ENCODE assay signal across 8 mouse cellular contexts in genomic region chrX:74428826-74429276, GRCm38 (mm10). TPM values are rescaled to one million over a fixed set of nuclear protein-coding genes. Genes with fewer than 3 reads are reported as not detected.
DNase-seq lines count a peak whose midpoint lies in the region; ATAC-seq lines count a peak whose summit lies in the region.

G6pdx (minus strand) TSS chrX:74429194.

- ATAC-seq in hindbrain, embryonic 13.5 days (ENCODE audit: low FRiP score), result peak; percentile 88

- H3K4me2 ChIP-seq in hindbrain, embryonic 13.5 days, result peak within 1 kb of the TSS; percentile 55

- 22% methylated on average over 25 of the region's 25 CpGs for WGBS in hindbrain, embryonic 13.5 days

- H3K4me3 ChIP-seq in hindbrain, embryonic 13.5 days, result peak within 1 kb of the TSS; percentile 53

- H3K36me3 ChIP-seq in hindbrain, embryonic 13.5 days, result peaks cover 12% of the 10 kb centered on the region

- no peaks in the 10 kb centered on the region for H3K9me3 ChIP-seq in hindbrain, embryonic 13.5 days

- H3K9ac ChIP-seq in hindbrain, embryonic 13.5 days, result peak within 1 kb of the TSS; percentile 68

- no peaks in the 10 kb centered on the region for H3K27me3 ChIP-seq in hindbrain, embryonic 13.5 days

- peak within 1 kb of the TSS; percentile 89 for H3K27ac ChIP-seq in hindbrain, embryonic 13.5 days

- peak; percentile 91 for DNase-seq in NIH3T3 (ENCODE audit: low read depth)
- DNase-seq in cerebellum, postnatal 10 days, result peak; percentile 91 to 94
- peak; percentile 75 to 76 for DNase-seq in frontal cortex, postnatal 14 days (ENCODE audit: low spot score in 2 of 2)
- DNase-seq in layer of hippocampus, postnatal 25 days (ENCODE audit: extremely low spot score in 1 of 2, low spot score in 1 of 2), result peak; percentile 74 to 75
- peak; percentile 89 for DNase-seq in lung, postnatal 25 days (ENCODE audit: low spot score)
- DNase-seq in retina, embryonic 14.5 days (ENCODE audit: low spot score), result peak; percentile 89
- DNase-seq in thymus, postnatal 4 days, result peak; percentile 93

- peaks cover 13% of the 10 kb centered on the region for H3K4me1 ChIP-seq in hindbrain, embryonic 13.5 days (replicated peaks)

RNA-seq across cellular contexts. Expression of gene G6pdx, which starts in this region (rescaled TPM):
- 49.9 and 55.0 TPM in 2 replicates for polyA plus RNA-seq in hindbrain, embryonic 13.5 days (2015; fragmentation: Nextera tagmentation; extraction: Ambion mirVana)
- total RNA-seq in layer of hippocampus, postnatal 25 days (2021), result 10 to 100 TPM; 24.9 to 27.7 TPM

Comparison
In these comparisons a context has a peak if more than half of its experiments do, and no peak if none do; other contexts are left out.
1. Peak in every context shown above with its lines: DNase-seq, ATAC-seq, H3K4me3 ChIP-seq and H3K27ac ChIP-seq.